Mouse (Mus musculus) ES-E14 (cell line): ENCODE results near the gene Tpte.

Experiments used
- CHD2 ChIP-seq: IDR thresholded peaks from 2 replicates; pipeline ENCODE4 v1.6.1; 2014; ENCODE audit warnings: mild to moderate bottlenecking, low read depth, low read length, inconsistent platforms
- HCFC1 ChIP-seq: IDR thresholded peaks from 2 replicates; pipeline ENCODE4 v1.6.1; 2012; ENCODE audit warnings: low read length, inconsistent platforms, borderline replicate concordance; ENCODE audit not compliant: insufficient read depth
- MAFK ChIP-seq: IDR thresholded peaks from 2 replicates; pipeline ENCODE4 v1.6.1; 2014; ENCODE audit warnings: mild to moderate bottlenecking, low read depth, low read length, inconsistent platforms; ENCODE audit not compliant: insufficient read depth
- ZC3H11A ChIP-seq: IDR thresholded peaks from 2 replicates; pipeline ENCODE4 v1.6.1; 2012; ENCODE audit warnings: low read depth, mild to moderate bottlenecking, inconsistent platforms, low read length, borderline replicate concordance
- ZNF384 ChIP-seq: IDR thresholded peaks from 2 replicates; pipeline ENCODE4 v1.6.1; 2012; ENCODE audit warnings: low read depth, low read length, inconsistent platforms

DNA sequence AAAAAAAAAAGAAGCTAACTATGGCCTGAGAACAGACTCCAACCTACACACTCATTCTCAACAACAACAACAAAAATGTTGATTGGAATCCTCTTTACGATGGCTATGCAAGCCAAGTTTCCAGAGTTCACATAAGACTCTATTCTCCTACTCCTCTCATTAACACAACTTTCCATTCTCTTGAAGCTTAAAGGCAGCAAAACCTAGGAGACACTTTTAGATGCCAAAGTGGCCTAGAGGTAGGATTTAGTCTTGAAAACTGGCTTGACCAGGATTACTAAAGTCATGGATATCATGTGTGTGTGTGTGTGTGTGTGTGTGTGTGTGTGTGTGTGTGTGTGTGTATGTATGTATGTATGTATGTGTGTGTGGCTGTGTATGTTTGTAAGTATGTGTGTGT is 18.0 kb upstream of the Tpte start:
- TF ChIP-seq ZNF384 (no peak), CHD2 (no peak), MAFK (no peak), HCFC1 (no peak), ZC3H11A (no peak)
